Mouse (Mus musculus): ENCODE results near the gene Pmm1. TPM values are rescaled to one million over a fixed set of nuclear protein-coding genes. Genes with fewer than 3 reads are reported as not detected.

Gene Pmm1
- polyA plus RNA-seq, 1 experiment = 20.7 TPM

DNA sequence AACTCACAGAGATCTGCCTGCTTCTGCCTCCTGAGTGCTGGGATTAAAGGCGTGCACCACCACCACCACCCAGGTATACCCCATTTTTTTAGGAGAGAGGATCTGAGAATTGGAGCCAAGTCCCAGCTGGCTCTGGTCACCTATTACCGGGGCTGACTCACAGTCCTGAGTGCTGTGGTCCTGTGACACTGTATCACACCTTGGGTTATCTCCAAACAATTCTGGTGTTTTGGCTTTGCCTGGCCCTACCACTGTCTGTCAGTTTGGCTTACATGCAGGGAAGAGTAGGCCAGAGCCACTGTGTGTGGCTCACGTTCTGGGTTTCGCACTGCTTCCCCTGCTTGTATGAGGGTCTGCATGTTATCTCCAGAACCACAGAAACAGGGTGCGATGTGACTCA lies 20.5 kb downstream of the Pmm1 start:
- peaks cover 4% of the 10 kb centered on the region for H3K4me1 ChIP-seq (ENCODE audit: control insufficient read depth, insufficient read depth, low read length)
- TF ChIP-seq POLR2A (IDR thresholded peaks at IDR 0.05; ENCODE audit: borderline replicate concordance, low read depth, low read length) = no peak
- no peak for TF ChIP-seq CTCF (IDR thresholded peaks at IDR 0.05; ENCODE audit: low read depth, low read length)
- no peak overlapping the region for H3K4me3 ChIP-seq (ENCODE audit: insufficient read depth, low read length)

DNA sequence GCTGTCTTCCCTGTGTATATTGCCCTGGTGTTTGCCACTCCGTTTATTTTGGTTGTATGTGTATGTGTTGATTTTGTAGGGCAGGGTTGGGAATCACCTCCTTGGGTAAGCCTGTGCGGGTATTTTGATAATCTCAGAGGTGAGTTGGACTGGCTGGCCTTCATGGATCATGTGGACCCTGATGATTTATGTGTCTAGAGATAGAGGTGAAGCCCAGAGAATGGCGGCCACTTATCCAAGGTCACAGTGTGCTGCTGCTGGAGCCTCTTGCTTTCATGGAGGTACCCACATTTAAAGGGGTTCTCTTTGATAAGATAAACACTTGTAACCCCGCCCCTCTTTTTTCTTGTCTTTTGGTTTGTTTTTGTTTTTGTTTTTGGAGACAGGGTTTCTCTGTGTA lies 21.0 kb downstream of the Pmm1 start:
- peaks cover 4% of the 10 kb centered on the region for H3K4me1 ChIP-seq (ENCODE audit: control insufficient read depth, insufficient read depth, low read length)
- no peak overlapping the region for H3K4me3 ChIP-seq (ENCODE audit: insufficient read depth, low read length)
- TF ChIP-seq CTCF (IDR thresholded peaks at IDR 0.05; ENCODE audit: low read depth, low read length) (no peak), POLR2A (IDR thresholded peaks at IDR 0.05; ENCODE audit: borderline replicate concordance, low read depth, low read length) (no peak)
- H3K27ac ChIP-seq (ENCODE audit: insufficient read depth, low read depth, low read length) = no peak overlapping the region

More for the DNA sequence above, 20.5 kb downstream of the Pmm1 start:
- H3K27ac ChIP-seq (ENCODE audit: insufficient read depth, low read depth, low read length) = no peak overlapping the region

DNA sequence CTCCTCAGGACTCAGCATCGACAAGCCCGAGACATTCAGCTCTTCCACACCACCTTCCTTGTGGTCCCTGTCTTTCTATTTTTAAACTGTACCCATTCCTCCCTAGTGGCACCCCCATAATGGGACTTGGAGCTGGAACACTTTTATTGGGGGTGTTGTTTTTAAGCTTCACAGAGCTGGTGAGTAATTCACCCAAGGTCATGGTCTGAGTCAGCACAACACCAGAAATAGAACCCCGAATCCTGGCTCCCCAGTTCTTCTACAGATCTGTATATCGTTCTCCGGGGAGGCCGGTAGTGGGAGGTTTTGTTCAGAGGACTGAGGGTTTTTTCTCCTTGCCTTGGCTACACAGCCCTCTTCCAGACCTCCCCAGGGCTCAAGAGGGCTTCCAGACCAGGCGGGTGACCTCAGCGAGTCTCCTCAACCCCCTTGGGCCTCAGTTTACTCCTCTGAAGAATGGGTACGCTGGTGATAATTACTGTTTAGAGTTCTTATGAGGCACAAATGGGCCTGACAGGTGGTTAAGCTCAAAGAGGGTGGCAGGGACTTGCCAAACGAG lies 21.5 kb downstream of the Pmm1 start:
- no peak overlapping the region for H3K27ac ChIP-seq (ENCODE audit: insufficient read depth, low read depth, low read length)
- H3K4me3 ChIP-seq (ENCODE audit: insufficient read depth, low read length) = no peak overlapping the region
- TF ChIP-seq POLR2A (IDR thresholded peaks at IDR 0.05; ENCODE audit: borderline replicate concordance, low read depth, low read length) = no peak
- TF ChIP-seq CTCF (IDR thresholded peaks at IDR 0.05; ENCODE audit: low read depth, low read length) = no peak
- peaks cover 7% of the 10 kb centered on the region for H3K4me1 ChIP-seq (ENCODE audit: control insufficient read depth, insufficient read depth, low read length)

DNA sequence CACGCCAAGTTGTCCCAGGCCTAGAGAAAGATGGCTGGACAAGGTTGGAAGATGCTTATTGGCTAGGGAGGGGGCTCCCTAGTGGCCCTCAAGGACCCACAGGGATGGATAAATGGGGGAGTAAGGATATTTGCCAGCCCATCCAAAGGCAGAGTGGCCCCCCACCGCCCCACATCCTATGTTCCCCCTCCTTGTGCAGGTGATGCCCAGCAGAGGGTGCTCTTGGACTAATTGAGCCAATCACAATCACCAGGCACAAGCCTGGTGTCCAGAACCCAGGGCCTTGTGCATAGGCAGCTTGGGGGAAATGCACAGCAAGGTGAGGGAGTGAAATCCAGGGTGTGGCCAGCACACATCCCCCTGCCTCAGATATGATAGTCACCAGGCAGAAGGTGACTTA lies 22.5 kb downstream of the Pmm1 start:
- TF ChIP-seq CTCF (IDR thresholded peaks at IDR 0.05; ENCODE audit: low read depth, low read length) (peak; percentile 67), POLR2A (IDR thresholded peaks at IDR 0.05; ENCODE audit: borderline replicate concordance, low read depth, low read length) (no peak)
- Histone ChIP-seq H3K4me3 (ENCODE audit: insufficient read depth, low read length) (no peak overlapping the region), H3K27ac (ENCODE audit: insufficient read depth, low read depth, low read length) (no peak overlapping the region), H3K4me1 (ENCODE audit: control insufficient read depth, insufficient read depth, low read length) (peaks cover 16% of the 10 kb centered on the region)

DNA sequence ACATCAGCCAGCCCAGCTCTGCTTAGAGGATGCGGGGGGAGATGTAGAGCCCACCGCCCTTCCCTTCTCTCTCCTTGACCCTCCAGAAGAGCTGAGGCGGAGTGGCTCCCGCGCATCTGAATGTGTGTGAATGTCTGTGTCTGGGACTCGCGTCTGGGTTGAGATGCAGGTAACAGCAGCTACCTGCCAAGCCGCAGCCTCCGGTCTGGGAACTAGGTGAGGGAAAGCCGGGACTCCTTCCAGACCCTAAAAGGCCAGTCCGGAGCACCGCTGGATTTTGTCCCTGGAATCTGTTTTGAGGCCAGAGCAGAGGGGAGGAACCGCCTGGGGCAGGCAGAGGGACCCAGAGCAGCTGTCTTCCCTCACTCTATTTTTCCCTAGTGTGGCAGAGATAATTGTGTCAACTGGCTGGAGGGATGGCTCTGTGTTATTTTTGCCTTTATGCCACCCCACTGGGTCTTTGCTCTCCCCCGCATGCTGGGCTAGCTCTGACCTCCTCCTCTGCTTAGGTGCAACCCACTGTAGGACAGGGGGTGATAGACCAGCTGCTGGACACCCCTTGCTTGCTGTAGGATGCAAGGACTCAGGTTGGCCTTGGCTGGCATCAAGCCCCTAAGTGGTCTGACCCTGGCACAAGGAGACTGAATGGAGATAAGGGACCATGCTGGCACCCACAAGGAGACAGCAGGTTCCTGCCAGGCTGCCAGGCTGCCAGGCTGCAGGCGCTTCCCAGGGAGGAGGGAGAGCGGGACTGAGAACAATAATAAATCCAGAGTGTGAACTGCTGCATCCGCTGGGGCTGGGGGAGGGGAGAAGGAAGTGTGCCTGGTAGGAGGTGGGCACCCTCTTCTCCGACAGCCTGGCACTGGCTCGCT lies 23.4 kb downstream of the Pmm1 start:
- Histone ChIP-seq H3K4me3 (ENCODE audit: insufficient read depth, low read length) (no peak overlapping the region), H3K4me1 (ENCODE audit: control insufficient read depth, insufficient read depth, low read length) (peaks cover 17% of the 10 kb centered on the region)

DNA sequence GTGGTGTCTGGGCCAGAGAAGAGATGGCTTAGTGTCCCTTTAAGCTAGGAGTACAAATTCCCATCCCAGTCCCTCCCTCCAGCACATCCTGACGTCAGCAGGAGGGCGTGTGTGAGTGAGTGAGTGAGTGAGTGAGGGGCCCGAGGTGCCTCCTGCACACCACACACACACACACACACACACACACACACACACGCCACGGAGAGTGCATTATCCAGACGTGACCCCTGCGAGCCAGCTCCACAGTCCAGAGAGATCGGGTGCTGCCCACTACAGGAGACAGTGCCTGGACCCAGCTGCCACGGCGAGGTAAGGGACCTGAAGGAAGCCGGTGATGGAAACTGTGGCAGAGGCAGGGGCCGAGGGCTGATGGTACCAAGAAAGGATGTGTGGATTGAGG lies 24.1 kb downstream of the Pmm1 start, which contains the start of gene Csdc2:
Csdc2 (plus strand) TSS at position 81 of the 400 bp plus-strand sequence.
- H3K27ac ChIP-seq (ENCODE audit: insufficient read depth, low read depth, low read length) = no peak within 1 kb of the TSS
- TF ChIP-seq CTCF (IDR thresholded peaks at IDR 0.05; ENCODE audit: low read depth, low read length) = no peak
- TF ChIP-seq POLR2A (IDR thresholded peaks at IDR 0.05; ENCODE audit: borderline replicate concordance, low read depth, low read length) = no peak
- no peak within 1 kb of the TSS for H3K4me3 ChIP-seq (ENCODE audit: insufficient read depth, low read length)
- H3K4me1 ChIP-seq (ENCODE audit: control insufficient read depth, insufficient read depth, low read length) = peaks cover 17% of the 10 kb centered on the region

More for the DNA sequence above, 23.4 kb downstream of the Pmm1 start:
- no peak overlapping the region for H3K27ac ChIP-seq (ENCODE audit: insufficient read depth, low read depth, low read length)
- TF ChIP-seq POLR2A (IDR thresholded peaks at IDR 0.05; ENCODE audit: borderline replicate concordance, low read depth, low read length) (no peak), CTCF (IDR thresholded peaks at IDR 0.05; ENCODE audit: low read depth, low read length) (no peak)

DNA sequence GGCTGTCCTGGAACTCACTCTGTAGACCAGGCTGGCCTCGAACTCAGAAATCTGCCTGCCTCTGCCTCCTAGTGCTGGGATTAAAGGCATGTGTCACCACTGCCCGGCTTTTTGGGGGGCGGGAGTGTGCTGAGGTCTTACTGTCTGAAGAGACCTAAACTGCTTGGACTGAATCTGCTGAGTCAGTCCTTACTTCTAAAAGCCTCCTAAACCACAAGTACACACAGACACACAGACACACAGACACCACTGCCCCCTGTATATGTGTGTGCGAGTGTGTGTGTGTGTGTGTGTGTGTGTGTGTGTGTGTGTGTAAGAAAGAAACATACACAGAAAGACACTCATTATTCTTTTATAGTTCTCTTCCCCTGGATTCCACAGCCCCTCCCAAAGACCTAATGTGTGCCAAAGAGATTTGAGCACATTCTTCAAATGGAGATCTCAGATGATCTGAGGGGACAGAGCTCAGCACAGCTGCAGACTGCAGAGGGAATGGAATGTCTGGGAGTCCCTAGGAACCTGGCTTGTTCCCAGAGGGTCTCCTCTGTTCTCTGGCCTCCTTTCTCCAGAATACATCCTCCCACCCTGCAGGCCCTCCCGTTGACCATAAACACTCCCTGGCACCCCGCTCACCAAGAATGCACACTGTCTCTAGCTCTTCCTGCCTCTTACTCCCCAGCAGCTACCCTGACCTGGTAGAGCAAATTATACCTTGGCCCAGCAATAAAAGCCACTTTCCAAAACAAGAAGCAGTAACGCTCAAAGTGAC lies 24.7 kb downstream of the Pmm1 start:
- Histone ChIP-seq H3K27ac (ENCODE audit: insufficient read depth, low read depth, low read length) (no peak overlapping the region), H3K4me3 (ENCODE audit: insufficient read depth, low read length) (no peak overlapping the region), H3K4me1 (ENCODE audit: control insufficient read depth, insufficient read depth, low read length) (peaks cover 17% of the 10 kb centered on the region)
- TF ChIP-seq POLR2A (IDR thresholded peaks at IDR 0.05; ENCODE audit: borderline replicate concordance, low read depth, low read length) (no peak), CTCF (IDR thresholded peaks at IDR 0.05; ENCODE audit: low read depth, low read length) (no peak)

DNA sequence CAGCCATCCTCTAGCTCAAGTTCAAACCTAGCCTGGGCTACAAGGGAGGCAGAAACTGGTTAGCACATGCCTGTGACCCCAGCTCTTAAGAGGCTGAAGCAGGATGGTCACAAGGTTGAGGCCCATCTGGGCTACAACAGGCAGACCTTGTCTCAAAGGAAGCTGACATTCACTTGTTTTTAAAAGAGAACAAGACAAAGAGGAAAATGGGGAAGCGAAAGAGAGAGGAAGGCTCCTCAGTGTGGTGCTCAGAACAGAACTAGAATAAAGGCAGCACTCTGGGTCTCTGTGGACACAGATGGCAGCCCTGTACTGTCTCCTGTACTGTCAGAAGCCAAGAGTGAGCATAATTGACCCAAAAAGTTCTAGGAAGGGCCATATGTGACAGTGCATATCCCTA lies 26.7 kb downstream of the Pmm1 start:
- Histone ChIP-seq H3K4me3 (ENCODE audit: insufficient read depth, low read length) (no peak overlapping the region), H3K4me1 (ENCODE audit: control insufficient read depth, insufficient read depth, low read length) (peaks cover 13% of the 10 kb centered on the region), H3K27ac (ENCODE audit: insufficient read depth, low read depth, low read length) (peak overlapping the region; percentile 76)
- TF ChIP-seq POLR2A (IDR thresholded peaks at IDR 0.05; ENCODE audit: borderline replicate concordance, low read depth, low read length) (no peak), CTCF (IDR thresholded peaks at IDR 0.05; ENCODE audit: low read depth, low read length) (no peak)

DNA sequence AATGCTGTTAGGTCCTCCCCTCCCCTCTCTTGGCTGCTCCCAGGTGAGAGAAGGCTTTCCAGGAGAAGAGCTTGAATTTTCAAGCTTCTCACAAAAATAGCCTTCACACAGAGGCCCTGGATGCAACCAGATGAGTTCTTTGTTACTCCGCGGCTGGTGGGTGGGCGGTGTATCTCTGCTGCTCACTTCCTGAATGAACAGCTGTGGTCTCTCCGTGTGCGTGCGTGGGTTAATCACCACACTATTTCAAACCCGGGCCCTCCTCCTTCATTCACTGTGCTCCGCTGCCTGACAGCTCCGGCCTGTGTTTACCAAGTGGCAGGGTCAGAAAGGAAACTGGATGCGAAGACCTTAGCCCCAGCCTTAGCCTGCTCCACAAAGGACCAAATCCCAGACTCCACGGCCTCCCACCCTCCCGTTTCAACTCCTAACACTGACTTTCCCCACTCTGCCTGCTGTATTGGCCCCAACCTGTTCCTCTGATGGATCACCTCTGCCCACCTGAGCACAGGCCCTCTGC lies 27.7 kb downstream of the Pmm1 start:
- Histone ChIP-seq H3K4me1 (ENCODE audit: control insufficient read depth, insufficient read depth, low read length) (peaks cover 15% of the 10 kb centered on the region), H3K4me3 (ENCODE audit: insufficient read depth, low read length) (no peak overlapping the region), H3K27ac (ENCODE audit: insufficient read depth, low read depth, low read length) (peak overlapping the region; percentile 76; the same call in 1 of the 2 replicates)
- TF ChIP-seq CTCF (IDR thresholded peaks at IDR 0.05; ENCODE audit: low read depth, low read length) = no peak
- no peak for TF ChIP-seq POLR2A (IDR thresholded peaks at IDR 0.05; ENCODE audit: borderline replicate concordance, low read depth, low read length)
